Mouse (Mus musculus) G1E (cell line): ENCODE results near the gene Vav3. TPM values are rescaled to one million over a fixed set of nuclear protein-coding genes. Genes with fewer than 3 reads are reported as not detected.

Source experiments
- ATAC-seq: 2 replicates; pipeline ENCODE4 v1.8.0; 2016; ENCODE audit warnings: mild to moderate bottlenecking; ENCODE audit not compliant: insufficient number of reproducible peaks, poor library complexity, low FRiP score, severe bottlenecking; ENCODE audit errors: extremely low read depth
- DNase-seq: peaks from one replicate; pipeline ENCODE4 v3.0.0; 2012; ENCODE audit warnings: low spot score
- H3K27me3 ChIP-seq: 2 replicates; pipeline ENCODE4 v1.6.1; 2012; ENCODE audit warnings: mild to moderate bottlenecking, low read length, inconsistent platforms; ENCODE audit not compliant: insufficient read depth
- H3K36me3 ChIP-seq: replicated peaks from 2 replicates; pipeline ENCODE3; 2012; ENCODE audit warnings: mild to moderate bottlenecking, inconsistent platforms
- H3K4me1 ChIP-seq: 2 replicates; pipeline ENCODE4 v1.6.1; 2012; ENCODE audit warnings: low read depth, low read length, inconsistent platforms, mixed read lengths; ENCODE audit not compliant: insufficient read depth
- H3K4me3 ChIP-seq: 2 replicates; pipeline ENCODE4 v1.5.1; 2012; ENCODE audit warnings: low read depth, mild to moderate bottlenecking, inconsistent platforms, low read length, moderate library complexity, mixed read lengths
- H3K9me3 ChIP-seq: replicated peaks from 2 replicates; pipeline ENCODE4 v1.6.1; 2012; ENCODE audit warnings: inconsistent platforms
- CTCF ChIP-seq: IDR thresholded peaks from 2 replicates; pipeline ENCODE4 v1.5.1; 2012; ENCODE audit warnings: low read depth, low read length, inconsistent platforms, mixed read lengths
- GATA1 ChIP-seq: IDR thresholded peaks from 2 replicates; pipeline ENCODE4 v1.6.1; 2012; ENCODE audit warnings: borderline replicate concordance, low read length, inconsistent platforms, mixed read lengths
- GATA2 ChIP-seq: IDR thresholded peaks from 2 replicates; pipeline ENCODE4 v1.6.1; 2012; ENCODE audit warnings: low read depth, low read length, inconsistent platforms, borderline replicate concordance
- POLR2AphosphoS5 ChIP-seq: IDR thresholded peaks from 2 replicates; pipeline ENCODE4 v1.6.1; 2012; ENCODE audit warnings: low read depth, low read length, inconsistent platforms; ENCODE audit not compliant: insufficient replicate concordance
- TAL1 ChIP-seq: conservative IDR thresholded peaks from 2 replicates; pipeline ENCODE4 v1.6.1; 2012; ENCODE audit warnings: low read depth, low read length, inconsistent platforms, mixed read lengths
- polyA plus RNA-seq: library from polyadenylated mRNA; stranded (reverse); fragments of >175 nt; gene quantifications from 2 replicates; pipeline ENCODE4 v1.2.3, GENCODE M21; 2012
- total RNA-seq, 2 experiments: library from RNA; stranded (forward) in 1 of 2; stranded (reverse) in 1 of 2; fragments of 200-1000 nt in 1 of 2; fragments of >200 nt in 1 of 2; fragmentation: Nextera tagmentation in 1 of 2; gene quantifications; 2 replicates each; pipeline ENCODE4 v1.2.3; 2014 to 2017

Vav3 gene
- total and polyA plus RNA-seq, 3 experiments: 0.05 TPM; not detected in 2

DNA sequence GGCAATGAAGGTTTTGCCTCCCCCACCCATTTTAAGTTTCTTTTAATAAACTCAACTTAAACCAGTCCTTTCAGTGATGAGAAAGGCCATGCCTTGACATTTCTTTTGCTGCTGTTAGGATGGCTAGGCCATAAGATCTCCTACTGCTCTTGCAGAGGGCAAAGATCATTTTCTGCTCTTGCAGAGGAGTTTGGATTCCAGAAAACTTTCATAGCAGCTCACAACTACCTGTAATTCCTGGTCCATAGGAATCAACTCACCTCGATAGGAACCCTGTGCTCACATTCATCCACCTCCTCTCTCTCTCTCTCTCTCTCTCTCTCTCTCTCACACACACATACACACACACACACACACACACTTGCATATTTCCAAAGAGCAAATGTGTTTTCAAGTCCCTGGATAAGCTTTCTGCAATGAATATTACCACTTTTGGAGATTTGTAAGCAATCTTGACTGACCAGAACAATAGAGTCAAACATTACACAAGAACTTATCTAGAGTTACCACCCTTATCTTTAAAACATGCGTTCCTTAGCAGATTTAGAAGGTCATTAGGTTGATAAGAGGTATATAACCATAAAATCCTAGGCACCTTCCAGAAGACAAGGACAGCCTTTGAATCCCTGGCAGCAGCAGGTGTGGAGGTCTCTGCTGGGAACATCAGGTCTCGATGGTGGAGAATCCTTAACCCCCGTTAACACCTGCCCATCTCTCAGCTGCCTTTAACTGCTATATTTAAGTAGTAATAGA lies 260.4 kb downstream of the Vav3 start:
- TF ChIP-seq TAL1 (no peak), CTCF (no peak), GATA1 (no peak), GATA2 (no peak), POLR2AphosphoS5 (no peak)
- ATAC-seq (no peak), DNase-seq (no peak)
- no peaks in the 10 kb centered on the region for H3K36me3 ChIP-seq
- H3K4me3 ChIP-seq: no peak overlapping the region
- H3K9me3 ChIP-seq: peaks cover 8% of the 10 kb centered on the region
- no peaks in the 10 kb centered on the region for H3K4me1 ChIP-seq
- no peaks in the 10 kb centered on the region for H3K27me3 ChIP-seq

DNA sequence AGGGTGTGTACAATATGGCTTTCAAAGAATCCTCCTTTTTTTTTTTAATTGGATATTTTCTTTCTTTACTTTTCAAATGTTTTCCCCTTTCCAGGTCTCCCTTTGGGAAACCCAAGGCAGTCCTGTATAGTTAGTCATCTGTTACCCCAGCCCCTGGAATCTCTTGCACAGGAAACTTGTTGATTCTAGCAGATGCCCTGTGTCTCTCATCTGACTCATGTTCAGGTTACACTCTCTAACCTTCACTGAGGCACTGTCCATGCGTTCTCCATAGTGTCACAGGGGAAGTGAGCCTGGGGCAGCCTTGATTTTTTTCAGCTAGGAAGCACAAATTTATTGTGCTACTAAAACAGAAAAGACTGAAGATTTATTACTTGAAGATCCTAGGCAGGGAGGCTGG lies 262.3 kb downstream of the Vav3 start:
- ATAC-seq (no peak), DNase-seq (no peak)
- Histone ChIP-seq H3K4me1 (no peaks in the 10 kb centered on the region), H3K9me3 (peaks cover 2% of the 10 kb centered on the region; the same call in 1 of the 2 replicates), H3K36me3 (no peaks in the 10 kb centered on the region), H3K4me3 (no peak overlapping the region), H3K27me3 (no peaks in the 10 kb centered on the region)
- TF ChIP-seq CTCF: no peak

DNA sequence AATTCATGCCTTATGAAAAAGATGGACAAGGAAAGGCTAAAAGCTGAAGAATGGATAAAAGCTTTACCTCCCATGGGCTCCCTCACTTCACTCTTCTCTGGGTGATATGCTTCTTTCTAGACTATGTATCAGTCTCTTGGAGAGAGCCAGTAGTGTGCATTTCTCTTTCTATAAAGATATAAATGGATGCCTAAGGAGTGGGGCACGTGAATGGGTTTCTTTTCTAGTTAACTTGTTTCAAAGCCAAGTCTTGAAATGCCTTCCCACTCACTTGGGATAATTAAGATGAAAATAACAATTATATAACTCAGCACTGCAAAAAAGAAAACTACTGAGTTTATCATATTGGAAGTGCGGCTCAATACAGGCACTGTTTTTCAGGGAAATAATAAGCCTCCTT lies 265.7 kb downstream of the Vav3 start:
- no peak for DNase-seq
- no peak for ATAC-seq
- Histone ChIP-seq H3K27me3 (no peaks in the 10 kb centered on the region), H3K4me3 (no peak overlapping the region), H3K4me1 (no peaks in the 10 kb centered on the region), H3K9me3 (peaks cover 2% of the 10 kb centered on the region; the same call in 1 of the 2 replicates), H3K36me3 (no peaks in the 10 kb centered on the region)
- no peak for TF ChIP-seq TAL1
- no peak for TF ChIP-seq CTCF

DNA sequence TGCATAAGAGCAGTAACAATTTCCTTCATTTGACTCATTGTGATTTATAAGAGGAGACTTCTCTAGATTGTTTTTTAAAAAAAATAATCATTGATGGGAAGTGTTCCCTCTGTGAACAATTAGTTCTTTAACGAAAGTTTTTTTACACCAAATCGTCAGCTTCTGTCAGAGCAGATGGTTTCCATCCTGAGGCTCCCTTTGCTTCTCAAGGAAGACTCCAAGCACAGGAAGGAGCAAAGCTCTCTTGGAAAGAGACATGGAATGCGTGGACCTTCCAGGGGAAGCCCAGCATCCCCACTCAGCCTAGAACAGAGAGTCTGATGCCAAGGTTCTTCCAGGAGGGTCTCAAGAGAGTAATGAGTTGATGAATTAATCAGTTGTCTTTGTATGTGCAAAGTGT lies 281.3 kb downstream of the Vav3 start:
- TF ChIP-seq CTCF: no peak
- no peak for TF ChIP-seq POLR2AphosphoS5
- no peak for TF ChIP-seq GATA2
- H3K36me3 ChIP-seq: no peaks in the 10 kb centered on the region
- no peaks in the 10 kb centered on the region for H3K4me1 ChIP-seq
- DNase-seq: no peak
- H3K27me3 ChIP-seq: no peaks in the 10 kb centered on the region
- H3K4me3 ChIP-seq: no peak overlapping the region
- H3K9me3 ChIP-seq: peaks cover 18% of the 10 kb centered on the region
- no peak for ATAC-seq

DNA sequence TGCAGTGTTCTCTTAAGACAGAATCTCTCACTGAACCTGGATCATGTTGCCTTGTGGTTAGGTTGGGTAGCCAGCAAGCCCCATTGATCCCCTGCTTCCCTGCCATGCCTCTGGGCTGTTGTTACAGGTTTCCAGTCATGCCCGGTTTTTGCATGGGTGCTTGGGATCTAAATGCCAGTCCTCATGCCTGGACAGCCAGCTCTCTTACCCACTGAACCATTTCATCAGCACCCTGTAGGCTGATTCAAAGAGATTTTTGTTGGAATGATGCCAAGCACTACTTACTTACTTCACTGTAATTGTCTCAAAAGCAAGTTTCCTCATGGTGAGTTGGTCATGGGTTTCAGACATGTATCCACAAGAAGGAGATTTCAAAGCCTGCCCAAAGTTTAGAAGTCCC lies 281.9 kb downstream of the Vav3 start:
- H3K27me3 ChIP-seq: no peaks in the 10 kb centered on the region
- no peaks in the 10 kb centered on the region for H3K4me1 ChIP-seq
- H3K9me3 ChIP-seq: peaks cover 19% of the 10 kb centered on the region
- H3K36me3 ChIP-seq: no peaks in the 10 kb centered on the region
- ATAC-seq (no peak), DNase-seq (no peak)
- H3K4me3 ChIP-seq: no peak overlapping the region
- TF ChIP-seq GATA2: no peak
- TF ChIP-seq GATA1: no peak
- no peak for TF ChIP-seq POLR2AphosphoS5
- no peak for TF ChIP-seq TAL1
- no peak for TF ChIP-seq CTCF

DNA sequence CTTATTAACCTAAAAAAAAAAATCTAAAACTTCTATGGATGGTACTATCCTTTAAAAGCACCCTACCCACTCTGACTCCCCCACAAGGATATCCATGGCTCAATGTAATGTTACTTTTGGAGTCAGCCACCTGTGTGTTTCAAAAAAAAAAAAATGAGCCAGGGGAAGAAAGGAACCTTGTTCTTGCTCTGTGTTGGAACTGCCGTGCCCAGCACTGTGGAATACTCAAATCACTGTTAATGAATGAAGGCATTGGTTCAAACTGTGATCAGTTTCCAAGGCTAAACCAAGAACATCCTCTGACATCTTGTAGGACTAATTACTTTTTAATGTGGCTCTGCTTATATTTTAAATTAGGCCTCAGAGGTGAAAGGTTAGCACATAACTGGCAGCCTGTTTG lies 282.4 kb downstream of the Vav3 start:
- no peaks in the 10 kb centered on the region for H3K36me3 ChIP-seq
- ATAC-seq (no peak), DNase-seq (no peak)
- H3K9me3 ChIP-seq: peaks cover 21% of the 10 kb centered on the region
- TF ChIP-seq GATA2 (no peak), CTCF (no peak), GATA1 (no peak), TAL1 (no peak), POLR2AphosphoS5 (no peak)
- H3K27me3 ChIP-seq: no peaks in the 10 kb centered on the region
- no peaks in the 10 kb centered on the region for H3K4me1 ChIP-seq
- no peak overlapping the region for H3K4me3 ChIP-seq

DNA sequence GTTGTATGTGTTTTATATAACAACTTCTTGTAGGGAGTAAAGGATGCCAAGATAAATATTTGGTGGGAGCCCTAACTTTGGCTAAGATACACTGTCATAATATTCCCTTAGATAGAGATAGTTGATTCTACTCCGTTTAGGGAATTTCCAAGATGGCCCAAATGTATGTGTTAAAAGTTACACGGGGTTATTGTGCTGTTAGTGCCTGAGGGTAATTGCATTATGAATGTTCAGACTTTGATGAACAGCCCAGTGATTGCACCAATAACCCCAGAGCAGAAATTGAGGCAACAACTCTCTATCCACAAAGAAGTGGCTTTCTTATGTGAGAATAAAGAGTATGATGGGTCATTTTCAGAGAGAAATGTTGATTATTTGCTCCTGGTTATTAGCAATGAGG lies 283.3 kb downstream of the Vav3 start:
- no peaks in the 10 kb centered on the region for H3K27me3 ChIP-seq
- no peaks in the 10 kb centered on the region for H3K4me1 ChIP-seq
- ATAC-seq: no peak
- H3K4me3 ChIP-seq: no peak overlapping the region
- DNase-seq: no peak
- peaks cover 23% of the 10 kb centered on the region for H3K9me3 ChIP-seq
- TF ChIP-seq POLR2AphosphoS5: no peak
- no peak for TF ChIP-seq GATA1
- no peak for TF ChIP-seq TAL1
- TF ChIP-seq GATA2: no peak
- TF ChIP-seq CTCF: no peak
- H3K36me3 ChIP-seq: no peaks in the 10 kb centered on the region
